Mouse (Mus musculus): ENCODE results near the gene Bbx. TPM values are rescaled to one million over a fixed set of nuclear protein-coding genes. Genes with fewer than 3 reads are reported as not detected.

Bbx gene
- polyA plus RNA-seq, 1 experiment, result 4.6 TPM

- Histone ChIP-seq H3K4me2 (ENCODE audit: low read depth) (no peak overlapping the region), H3K27me3 (ENCODE audit: control insufficient read depth, insufficient read depth, insufficient read length) (no peaks in the 10 kb centered on the region)
Measured at GRCm38 (mm10) chr16:50254522-50255159, 177.5 kb downstream of the Bbx start.

DNA sequence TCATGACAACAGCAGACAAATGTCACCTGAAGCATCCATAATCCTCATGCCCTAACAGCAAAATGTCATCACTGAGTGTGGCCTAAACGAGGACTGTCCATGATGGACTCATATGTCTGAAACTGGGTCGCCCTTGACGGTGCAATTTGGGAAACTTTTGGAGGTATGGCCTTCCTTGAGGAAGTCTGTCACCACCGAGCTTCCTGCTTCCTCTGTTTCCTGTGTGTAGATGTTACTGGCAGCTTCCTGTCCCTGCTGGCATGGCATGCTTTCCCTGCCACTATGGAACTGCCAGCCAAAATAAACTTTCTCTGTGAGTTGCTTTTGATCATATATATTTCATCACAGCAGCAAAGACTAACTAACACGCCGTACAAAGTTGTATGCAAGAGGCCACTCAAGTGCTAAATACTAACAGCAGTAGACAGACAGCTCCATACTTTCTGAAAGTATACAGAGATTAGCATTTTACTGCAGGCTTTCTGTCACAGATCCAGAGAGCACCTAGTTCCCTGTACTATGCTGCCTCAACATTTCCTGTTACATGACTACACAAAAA lies 180.7 kb downstream of the Bbx start:
- no peak overlapping the region for H3ac ChIP-seq (ENCODE audit: control insufficient read depth, insufficient read length)
- H3K27me3 ChIP-seq (ENCODE audit: control insufficient read depth, insufficient read depth, insufficient read length), result no peaks in the 10 kb centered on the region
- no peaks in the 10 kb centered on the region for H3K79me2 ChIP-seq (ENCODE audit: control insufficient read depth, insufficient read depth)
- H3K4me2 ChIP-seq (ENCODE audit: low read depth), result no peak overlapping the region
- H3K36me3 ChIP-seq (ENCODE audit: control insufficient read depth, insufficient read depth), result no peaks in the 10 kb centered on the region
- no peak overlapping the region for H3K4me3 ChIP-seq
- TF ChIP-seq TCF12 (IDR thresholded peaks at IDR 0.05; ENCODE audit: insufficient read depth, poor library complexity, severe bottlenecking) (no peak), MAX (IDR thresholded peaks at IDR 0.05; ENCODE audit: low read depth) (no peak), TCF3 (IDR thresholded peaks at IDR 0.05; ENCODE audit: insufficient read length, low read depth) (no peak), POLR2A (IDR thresholded peaks at IDR 0.05; ENCODE audit: insufficient read length, low read depth) (no peak), CEBPB (IDR thresholded peaks at IDR 0.05; ENCODE audit: insufficient read depth, poor library complexity, severe bottlenecking) (no peak), MYOD1 (IDR thresholded peaks at IDR 0.05; ENCODE audit: control insufficient read depth in 1 of 3, insufficient read length in 2 of 3, low read depth in 2 of 3) (no peak), MYOG (IDR thresholded peaks at IDR 0.05; ENCODE audit: control insufficient read depth in 1 of 3, insufficient read depth in 1 of 3, insufficient read length in 2 of 3, low read depth in 2 of 3) (no peak), E2F4 (IDR thresholded peaks at IDR 0.05; ENCODE audit: insufficient read depth) (no peak), POLR2AphosphoS2 (IDR thresholded peaks at IDR 0.05; ENCODE audit: insufficient read length, low read depth) (no peak), REST (IDR thresholded peaks at IDR 0.05; ENCODE audit: insufficient read depth, insufficient read length) (no peak), USF1 (IDR thresholded peaks at IDR 0.05; ENCODE audit: low read depth) (no peak), SRF (IDR thresholded peaks at IDR 0.05; ENCODE audit: control insufficient read depth, insufficient read length, low read depth) (no peak)

More at GRCm38 (mm10) chr16:50254522-50255159, 177.5 kb downstream of the Bbx start:
- Histone ChIP-seq H3K79me2 (ENCODE audit: control insufficient read depth, insufficient read depth) (no peaks in the 10 kb centered on the region), H3K36me3 (ENCODE audit: control insufficient read depth, insufficient read depth) (no peaks in the 10 kb centered on the region), H3K4me3 (no peak overlapping the region), H3ac (ENCODE audit: control insufficient read depth, insufficient read length) (no peak overlapping the region)
- TF ChIP-seq CEBPB (IDR thresholded peaks at IDR 0.05; ENCODE audit: insufficient read depth, poor library complexity, severe bottlenecking) (no peak), MYOD1 (IDR thresholded peaks at IDR 0.05; ENCODE audit: control insufficient read depth in 1 of 3, insufficient read length in 2 of 3, low read depth in 2 of 3) (no peak), E2F4 (IDR thresholded peaks at IDR 0.05; ENCODE audit: insufficient read depth) (no peak), USF1 (IDR thresholded peaks at IDR 0.05; ENCODE audit: low read depth) (no peak), POLR2A (IDR thresholded peaks at IDR 0.05; ENCODE audit: insufficient read length, low read depth) (no peak), TCF12 (IDR thresholded peaks at IDR 0.05; ENCODE audit: insufficient read depth, poor library complexity, severe bottlenecking) (no peak), POLR2AphosphoS2 (IDR thresholded peaks at IDR 0.05; ENCODE audit: insufficient read length, low read depth) (no peak), MYOG (IDR thresholded peaks at IDR 0.05; ENCODE audit: control insufficient read depth in 1 of 3, insufficient read depth in 1 of 3, insufficient read length in 2 of 3, low read depth in 2 of 3) (no peak), REST (IDR thresholded peaks at IDR 0.05; ENCODE audit: insufficient read depth, insufficient read length) (no peak), SRF (IDR thresholded peaks at IDR 0.05; ENCODE audit: control insufficient read depth, insufficient read length, low read depth) (no peak), MAX (IDR thresholded peaks at IDR 0.05; ENCODE audit: low read depth) (no peak)

DNA sequence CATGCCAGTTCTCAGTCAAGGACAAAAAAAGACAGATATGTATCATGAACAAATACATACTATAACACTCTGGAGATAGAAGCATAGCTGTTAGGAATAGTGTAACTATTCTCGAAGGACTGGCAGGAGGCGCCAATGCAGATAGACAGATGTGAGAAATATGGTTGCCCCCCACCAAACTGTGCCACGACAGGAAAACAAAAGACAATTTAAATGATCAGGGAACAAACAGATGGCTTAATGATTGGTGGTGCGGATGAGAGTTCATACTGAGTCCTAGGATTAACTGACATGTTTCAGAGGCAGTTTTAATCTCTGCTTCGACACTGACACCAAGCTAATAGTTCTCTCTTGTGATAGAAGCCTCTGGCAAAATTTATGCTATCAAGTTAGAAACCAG lies 181.7 kb downstream of the Bbx start:
- no peaks in the 10 kb centered on the region for H3K79me2 ChIP-seq (ENCODE audit: control insufficient read depth, insufficient read depth)
- TF ChIP-seq CEBPB (IDR thresholded peaks at IDR 0.05; ENCODE audit: insufficient read depth, poor library complexity, severe bottlenecking) (no peak), TCF12 (IDR thresholded peaks at IDR 0.05; ENCODE audit: insufficient read depth, poor library complexity, severe bottlenecking) (no peak), MYOG (IDR thresholded peaks at IDR 0.05; ENCODE audit: control insufficient read depth in 1 of 3, insufficient read depth in 1 of 3, insufficient read length in 2 of 3, low read depth in 2 of 3) (no peak), MYOD1 (IDR thresholded peaks at IDR 0.05; ENCODE audit: control insufficient read depth in 1 of 3, insufficient read length in 2 of 3, low read depth in 2 of 3) (no peak), SRF (IDR thresholded peaks at IDR 0.05; ENCODE audit: control insufficient read depth, insufficient read length, low read depth) (no peak), TCF3 (IDR thresholded peaks at IDR 0.05; ENCODE audit: insufficient read length, low read depth) (no peak), POLR2A (IDR thresholded peaks at IDR 0.05; ENCODE audit: insufficient read length, low read depth) (no peak), MAX (IDR thresholded peaks at IDR 0.05; ENCODE audit: low read depth) (no peak), E2F4 (IDR thresholded peaks at IDR 0.05; ENCODE audit: insufficient read depth) (no peak), USF1 (IDR thresholded peaks at IDR 0.05; ENCODE audit: low read depth) (no peak), POLR2AphosphoS2 (IDR thresholded peaks at IDR 0.05; ENCODE audit: insufficient read length, low read depth) (no peak), REST (IDR thresholded peaks at IDR 0.05; ENCODE audit: insufficient read depth, insufficient read length) (no peak)
- no peaks in the 10 kb centered on the region for H3K36me3 ChIP-seq (ENCODE audit: control insufficient read depth, insufficient read depth)
- H3ac ChIP-seq (ENCODE audit: control insufficient read depth, insufficient read length), result no peak overlapping the region
- no peaks in the 10 kb centered on the region for H3K27me3 ChIP-seq (ENCODE audit: control insufficient read depth, insufficient read depth, insufficient read length)
- no peak overlapping the region for H3K4me3 ChIP-seq
- no peak overlapping the region for H3K4me2 ChIP-seq (ENCODE audit: low read depth)

DNA sequence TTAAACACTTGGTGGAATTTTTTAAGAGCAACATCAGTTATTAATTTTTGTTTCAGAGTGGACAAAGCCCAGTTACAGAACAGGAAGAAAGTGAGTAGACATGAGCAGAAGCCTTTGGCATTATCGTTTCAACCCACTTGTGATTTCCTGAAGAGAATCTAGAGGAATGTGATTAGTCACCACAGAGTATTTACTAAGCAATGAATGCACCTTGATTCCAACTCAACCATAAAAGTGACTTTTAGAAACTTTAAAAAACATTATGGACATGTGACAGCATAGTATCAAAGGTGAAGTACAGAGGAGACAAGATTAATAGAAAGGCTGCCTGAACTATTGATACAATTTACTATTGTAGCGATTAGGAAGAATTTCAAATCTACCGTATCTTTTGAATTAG lies 183.2 kb downstream of the Bbx start:
- TF ChIP-seq REST (IDR thresholded peaks at IDR 0.05; ENCODE audit: insufficient read depth, insufficient read length) (no peak), E2F4 (IDR thresholded peaks at IDR 0.05; ENCODE audit: insufficient read depth) (no peak), POLR2A (IDR thresholded peaks at IDR 0.05; ENCODE audit: insufficient read length, low read depth) (no peak), MYOG (IDR thresholded peaks at IDR 0.05; ENCODE audit: control insufficient read depth in 1 of 3, insufficient read depth in 1 of 3, insufficient read length in 2 of 3, low read depth in 2 of 3) (no peak), MYOD1 (IDR thresholded peaks at IDR 0.05; ENCODE audit: control insufficient read depth in 1 of 3, insufficient read length in 2 of 3, low read depth in 2 of 3) (no peak), MAX (IDR thresholded peaks at IDR 0.05; ENCODE audit: low read depth) (no peak), TCF3 (IDR thresholded peaks at IDR 0.05; ENCODE audit: insufficient read length, low read depth) (no peak), TCF12 (IDR thresholded peaks at IDR 0.05; ENCODE audit: insufficient read depth, poor library complexity, severe bottlenecking) (no peak), CEBPB (IDR thresholded peaks at IDR 0.05; ENCODE audit: insufficient read depth, poor library complexity, severe bottlenecking) (no peak), USF1 (IDR thresholded peaks at IDR 0.05; ENCODE audit: low read depth) (no peak), POLR2AphosphoS2 (IDR thresholded peaks at IDR 0.05; ENCODE audit: insufficient read length, low read depth) (no peak), SRF (IDR thresholded peaks at IDR 0.05; ENCODE audit: control insufficient read depth, insufficient read length, low read depth) (no peak)
- Histone ChIP-seq H3ac (ENCODE audit: control insufficient read depth, insufficient read length) (no peak overlapping the region), H3K27me3 (ENCODE audit: control insufficient read depth, insufficient read depth, insufficient read length) (no peaks in the 10 kb centered on the region), H3K4me2 (ENCODE audit: low read depth) (no peak overlapping the region), H3K79me2 (ENCODE audit: control insufficient read depth, insufficient read depth) (no peaks in the 10 kb centered on the region), H3K4me3 (no peak overlapping the region), H3K36me3 (ENCODE audit: control insufficient read depth, insufficient read depth) (no peaks in the 10 kb centered on the region)
